Comparison of ENCODE assay signal across 1 mouse cellular context in the genomic region with DNA sequence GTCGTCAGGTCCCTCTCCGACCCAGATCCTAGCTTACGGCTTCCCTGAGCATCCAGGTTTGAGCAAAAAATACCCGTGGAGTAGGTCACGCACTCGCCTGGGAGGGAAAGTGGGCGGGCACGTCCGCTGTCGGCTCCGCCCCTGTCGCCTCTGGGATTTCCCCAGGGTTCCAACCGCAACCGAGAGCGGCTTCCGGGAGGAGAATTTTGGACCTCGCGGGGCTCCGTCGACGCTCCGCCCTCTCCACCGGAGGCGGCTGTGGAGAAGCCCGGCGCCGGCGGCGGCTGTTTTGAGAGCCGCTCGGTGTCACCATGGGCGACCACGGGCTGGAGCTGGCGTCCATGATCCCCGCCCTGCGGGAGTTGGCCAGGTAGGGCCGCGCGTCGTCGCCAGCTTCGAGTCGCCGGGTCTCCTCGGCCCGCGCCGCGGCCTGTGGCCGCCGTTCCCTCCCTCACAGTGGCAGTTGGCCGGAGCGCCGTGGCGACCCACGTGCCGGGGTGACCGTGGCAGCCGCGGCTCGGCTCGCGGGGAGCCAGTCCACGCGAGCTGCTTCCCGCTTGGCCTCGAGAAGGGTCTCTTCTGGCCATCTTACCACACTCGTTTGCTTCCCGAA.
TF ChIP-seq lines count a peak whose summit lies in the region.

A gene (plus strand): TSS at position 184 of the 613 bp plus-strand sequence.

TF ChIP-seq in CH12.LX, 34 proteins besides CTCF, POLR2A, EP300 and RAD21 (continued from another document):
- TF ChIP-seq UBTF (IDR thresholded peaks at IDR 0.05; ENCODE audit: low read depth, low read length) (0 out of 2 replicates have a peak, but pooled peaks have one; percentile 51), GABPA (IDR thresholded peaks at IDR 0.05; ENCODE audit: insufficient replicate concordance, low read depth, low read length) (no peak), CHD2 (IDR thresholded peaks at IDR 0.05; ENCODE audit: low read length) (peak; percentile 32; the same call in 1 of the 2 replicates), MYC (IDR thresholded peaks at IDR 0.05; ENCODE audit: low read depth, low read length) (peak; percentile 15; the same call in 1 of the 2 replicates), KAT2A (IDR thresholded peaks at IDR 0.05; ENCODE audit: insufficient replicate concordance, low read length) (peak; percentile 73; the same call in 1 of the 2 replicates), SIN3A (IDR thresholded peaks at IDR 0.05; ENCODE audit: low read length) (peak; percentile 92; the same call in 1 of the 2 replicates), ETS1 (conservative IDR thresholded peaks at IDR 0.05; ENCODE audit: low read depth, low read length) (peak; percentile 64; the same call in 1 of the 2 replicates), MAZ (IDR thresholded peaks at IDR 0.05; ENCODE audit: low read depth, low read length) (0 out of 2 replicates have a peak, but pooled peaks have one; percentile 57), JUND (conservative IDR thresholded peaks at IDR 0.05; ENCODE audit: low read depth, low read length) (no peak), ZKSCAN1 (IDR thresholded peaks at IDR 0.05; ENCODE audit: borderline replicate concordance, low read depth, low read length) (no peak), ZC3H11A (IDR thresholded peaks at IDR 0.05; ENCODE audit: low read depth, low read length) (no peak), MEF2A (IDR thresholded peaks at IDR 0.05; ENCODE audit: borderline replicate concordance, low read depth, low read length) (peak; percentile 77), ELF1 (IDR thresholded peaks at IDR 0.05; ENCODE audit: low read depth, low read length) (peak; percentile 98), E2F4 (IDR thresholded peaks at IDR 0.05; ENCODE audit: insufficient replicate concordance, low read depth, low read length) (0 out of 2 replicates have a peak, but pooled peaks have one; percentile 28), SMC3 (IDR thresholded peaks at IDR 0.05; ENCODE audit: low read depth, low read length) (no peak), PAX5 (IDR thresholded peaks at IDR 0.05; ENCODE audit: low read length) (no peak), TBP (conservative IDR thresholded peaks at IDR 0.05; ENCODE audit: low read depth, low read length) (no peak), ZMIZ1 (IDR thresholded peaks at IDR 0.05; ENCODE audit: low read depth, low read length) (no peak), CHD1 (IDR thresholded peaks at IDR 0.05; ENCODE audit: low read depth, low read length) (peak; percentile 54; the same call in 1 of the 2 replicates), POLR2AphosphoS2 (IDR thresholded peaks at IDR 0.05; ENCODE audit: low read depth, low read length) (peak; percentile 28; the same call in 1 of the 2 replicates), NELFE (IDR thresholded peaks at IDR 0.05; ENCODE audit: low read depth, low read length) (peak; percentile 77), MAFK (IDR thresholded peaks at IDR 0.05; ENCODE audit: insufficient replicate concordance, low read length) (no peak), NRF1 (IDR thresholded peaks at IDR 0.05; ENCODE audit: low read depth, low read length) (0 out of 2 replicates have a peak, but pooled peaks have one; percentile 40), BHLHE40 (IDR thresholded peaks at IDR 0.05; ENCODE audit: low read depth, low read length) (peak; percentile 33), TCF12 (IDR thresholded peaks at IDR 0.05; ENCODE audit: low read depth, low read length) (peak; percentile 78), IRF4 (IDR thresholded peaks at IDR 0.05; ENCODE audit: low read depth, low read length) (peak; percentile 84; the same call in 1 of the 2 replicates), MAX (IDR thresholded peaks at IDR 0.05; ENCODE audit: low read length) (peak; percentile 63), MXI1 (IDR thresholded peaks at IDR 0.05; ENCODE audit: low read depth, low read length) (peak; percentile 96), USF1 (IDR thresholded peaks at IDR 0.05; ENCODE audit: low read depth, low read length) (no peak), HCFC1 (IDR thresholded peaks at IDR 0.05; ENCODE audit: low read depth, low read length) (peak; percentile 85), ZNF384 (IDR thresholded peaks at IDR 0.05; ENCODE audit: low read depth, low read length) (no peak), RCOR1 (conservative IDR thresholded peaks at IDR 0.05; ENCODE audit: low read depth, low read length) (no peak)
